ENCODE assay signal across 18 mouse cellular contexts in the genomic region with DNA sequence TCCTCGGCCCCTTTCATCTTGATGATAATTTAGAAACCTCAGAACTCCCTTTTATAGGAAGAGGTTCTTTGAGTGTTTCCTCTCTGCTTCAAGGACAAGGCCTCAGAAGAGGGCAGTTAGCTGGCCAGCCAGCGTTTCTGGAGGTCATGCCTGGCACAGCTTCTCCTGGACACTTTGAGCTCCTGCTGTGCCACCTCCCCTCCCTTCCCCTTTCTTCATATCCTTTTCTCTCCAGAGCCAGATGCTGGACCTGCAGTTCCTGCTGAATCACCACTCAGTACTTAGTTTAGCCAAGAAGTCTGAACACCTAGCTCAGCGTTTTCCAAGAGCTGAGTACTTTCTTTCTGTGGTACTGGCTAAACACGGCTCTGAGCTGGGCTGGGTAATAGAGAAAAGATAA. TPM values are rescaled to one million over a fixed set of nuclear protein-coding genes. Genes with fewer than 3 reads are reported as not detected.
A peak's percentile ranks its signal among the peaks of the same experiment; 100 is the strongest.
DNase-seq lines count a peak whose midpoint lies in the region; ATAC-seq lines count a peak whose summit lies in the region.
"Had no signal": no experiment of that assay in that cellular context is flagged by ENCODE, and none has a peak within 500 bp of the region (broad histone marks: within the 10 kb centered on the region; RNA-seq: fewer than 3 reads in every experiment).

No protein-coding gene starts in this region.

- H3K27ac ChIP-seq in hindbrain, embryonic 14.5 days: 0 out of 2 replicates have a peak overlapping the region, but pooled peaks have one; percentile 22
- no peak overlapping the region for H3K27ac ChIP-seq in hindbrain, embryonic 12.5 days
- H3K27ac ChIP-seq: embryonic facial prominence, embryonic 13.5 days; forebrain, embryonic 12.5 days; heart, embryonic 13.5 days; midbrain, embryonic 10.5 days had no signal

- H3K9me3 ChIP-seq in hindbrain, embryonic 14.5 days (ENCODE audit: control insufficient read depth, low read length): no peaks in the 10 kb centered on the region
- H3K9me3 ChIP-seq in hindbrain, embryonic 12.5 days (replicated peaks): no peaks in the 10 kb centered on the region
- H3K9me3 ChIP-seq: embryonic facial prominence, embryonic 13.5 days; forebrain, embryonic 12.5 days; heart, embryonic 13.5 days; midbrain, embryonic 10.5 days had no signal

- no peaks in the 10 kb centered on the region for H3K36me3 ChIP-seq in hindbrain, embryonic 14.5 days (replicated peaks; ENCODE audit: control insufficient read depth, insufficient read depth)
- no peaks in the 10 kb centered on the region for H3K36me3 ChIP-seq in hindbrain, embryonic 12.5 days
- H3K36me3 ChIP-seq: embryonic facial prominence, embryonic 13.5 days; forebrain, embryonic 12.5 days; heart, embryonic 13.5 days; midbrain, embryonic 10.5 days had no signal

- H3K9ac ChIP-seq in hindbrain, embryonic 14.5 days: no peak overlapping the region
- H3K9ac ChIP-seq in hindbrain, embryonic 12.5 days: no peak overlapping the region
- H3K9ac ChIP-seq: embryonic facial prominence, embryonic 13.5 days; forebrain, embryonic 12.5 days; heart, embryonic 13.5 days had no signal

- H3K4me3 ChIP-seq in hindbrain, embryonic 14.5 days (replicated peaks; ENCODE audit: low read length): no peak overlapping the region
- H3K4me3 ChIP-seq in hindbrain, embryonic 12.5 days: no peak overlapping the region
- H3K4me3 ChIP-seq: embryonic facial prominence, embryonic 13.5 days; forebrain, embryonic 12.5 days; heart, embryonic 13.5 days; midbrain, embryonic 10.5 days had no signal

- H3K27me3 ChIP-seq in hindbrain, embryonic 14.5 days (ENCODE audit: control insufficient read depth, insufficient read depth, low read length): no peaks in the 10 kb centered on the region
- H3K27me3 ChIP-seq in hindbrain, embryonic 12.5 days: no peaks in the 10 kb centered on the region
- H3K27me3 ChIP-seq: embryonic facial prominence, embryonic 13.5 days; forebrain, embryonic 12.5 days; heart, embryonic 13.5 days had no signal

- WGBS in hindbrain, embryonic 14.5 days: 68% methylated on average over 4 of the region's 4 CpGs
- 61% methylated on average over 4 of the region's 4 CpGs for WGBS in hindbrain, embryonic 12.5 days

- DNase-seq in adrenal gland, adult (ENCODE audit: inconsistent age in 2 of 2, low spot score in 1 of 2): peak; percentile 74 to 80
- DNase-seq in adrenal gland, postnatal 25 days: no peak
- no peak for DNase-seq in hindbrain, embryonic 14.5 days (ENCODE audit: low spot score)
- peak; percentile 40 for DNase-seq in adrenal gland, adult 8-10 months
- no peak for DNase-seq in right cerebral cortex, adult 2 months (ENCODE audit: low spot score in 2 of 2)
- no peak for DNase-seq in spleen, postnatal 14 days (ENCODE audit: low spot score in 2 of 2)
- DNase-seq: cerebellum, postnatal 25 days; thymus, adult 18-20 months had no signal

- no peak for ATAC-seq in hindbrain, embryonic 14.5 days (ENCODE audit: low FRiP score)
- ATAC-seq in hindbrain, embryonic 12.5 days (ENCODE audit: low FRiP score): no peak
- peak; percentile 42; the same call in 1 of the 2 replicates for ATAC-seq in granulocyte monocyte progenitor cell, adult 5-6 weeks (replicated peaks; ENCODE audit: poor library complexity, severe bottlenecking)
- ATAC-seq: hindbrain, embryonic 16.5 days had no signal

- no peak overlapping the region for H3K4me2 ChIP-seq in hindbrain, embryonic 14.5 days (replicated peaks)
- H3K4me2 ChIP-seq in hindbrain, embryonic 12.5 days (replicated peaks): no peak overlapping the region
- H3K4me2 ChIP-seq: embryonic facial prominence, embryonic 13.5 days; forebrain, embryonic 12.5 days; heart, embryonic 13.5 days; liver, embryonic 11.5 days had no signal

- 0 out of 2 replicates have a peak, but pooled peaks cover 4% of the 10 kb centered on the region for H3K4me1 ChIP-seq in hindbrain, embryonic 14.5 days (replicated peaks; ENCODE audit: control insufficient read depth, insufficient read depth, low read length)
- peaks cover 3% of the 10 kb centered on the region; the same call in 1 of the 2 replicates for H3K4me1 ChIP-seq in hindbrain, embryonic 12.5 days

RNA-seq across cellular contexts. Expression of gene Slc7a8, which starts 32.5 kb away (rescaled TPM):
- total RNA-seq in adrenal gland, postnatal 25 days (2021): 58.4 and 64.6 TPM in 2 replicates
- polyA plus RNA-seq in hindbrain, embryonic 14.5 days (2014; fragmentation: Nextera tagmentation; extraction: Ambion mirVana): 9.8 and 10.7 TPM in 2 replicates
- 3.9 and 5.7 TPM in 2 replicates for polyA plus RNA-seq in hindbrain, embryonic 12.5 days (2016; fragmentation: Nextera tagmentation; extraction: Ambion mirVana)
- total RNA-seq in adrenal gland, adult 8-10 months (2022): 10 to 100 TPM; 26.6 to 51.8 (median 40.3) TPM
- total RNA-seq in granulocyte monocyte progenitor cell, adult 5-6 weeks (2014; fragmentation: Nextera tagmentation): 7.6 and 8.3 TPM in 2 replicates
- 2.0 and 3.2 TPM in 2 replicates for total RNA-seq in granulocyte monocyte progenitor cell, adult 5-6 weeks (2017)

RNA-seq across cellular contexts. Expression of gene Cebpe, which starts 37.3 kb away (rescaled TPM):
- total RNA-seq in adrenal gland, postnatal 25 days (2021): not detected in 2 replicates
- not detected in 2 replicates for polyA plus RNA-seq in hindbrain, embryonic 14.5 days (2014; fragmentation: Nextera tagmentation; extraction: Ambion mirVana)
- 0.31 TPM in 1 of 2 replicates, not detected in the other for polyA plus RNA-seq in hindbrain, embryonic 12.5 days (2016; fragmentation: Nextera tagmentation; extraction: Ambion mirVana)
- not detected for total RNA-seq in adrenal gland, adult 8-10 months (2022)
- 23.1 and 45.9 TPM in 2 replicates for total RNA-seq in granulocyte monocyte progenitor cell, adult 5-6 weeks (2014; fragmentation: Nextera tagmentation)
- total RNA-seq in granulocyte monocyte progenitor cell, adult 5-6 weeks (2017): 57.2 and 63.7 TPM in 2 replicates
- total RNA-seq: left cerebral cortex, postnatal 10 days had no signal
- polyA plus RNA-seq: embryonic facial prominence, embryonic 13.5 days; forebrain, embryonic 12.5 days; heart, embryonic 13.5 days; hindbrain, embryonic 16.5 days; lung, embryonic 16.5 days had no signal

RNA-seq across cellular contexts. Expression of gene Gm29776, which starts 50.6 kb away (rescaled TPM):
- not detected in 2 replicates for total RNA-seq in adrenal gland, postnatal 25 days (2021)
- polyA plus RNA-seq in hindbrain, embryonic 14.5 days (2014; fragmentation: Nextera tagmentation; extraction: Ambion mirVana): 0.21 and 0.29 TPM in 2 replicates
- 0.16 and 0.21 TPM in 2 replicates for polyA plus RNA-seq in hindbrain, embryonic 12.5 days (2016; fragmentation: Nextera tagmentation; extraction: Ambion mirVana)
- total RNA-seq in adrenal gland, adult 8-10 months (2022): under 1 TPM in 2 of 4 experiments, not detected in 2; 0.19 to 0.59 TPM
- total RNA-seq in granulocyte monocyte progenitor cell, adult 5-6 weeks (2014; fragmentation: Nextera tagmentation): 0.15 TPM in 1 of 2 replicates, not detected in the other
- 0.22 TPM in 1 of 2 replicates, not detected in the other for total RNA-seq in granulocyte monocyte progenitor cell, adult 5-6 weeks (2017)
- polyA plus RNA-seq: forebrain, embryonic 12.5 days; midbrain, embryonic 10.5 days had no signal

Comparison
In these comparisons a context has a peak if more than half of its experiments do, and no peak if none do; other contexts are left out.
1. DNase-seq: peak in adrenal gland, adult (2 of 2) and adrenal gland, adult 8-10 months (single experiment); none in adrenal gland, postnatal 25 days (single experiment), hindbrain, embryonic 14.5 days (single experiment), right cerebral cortex, adult 2 months (0 of 2) and spleen, postnatal 14 days (0 of 2).
2. RNA of gene Cebpe, which starts 37.3 kb away (total RNA-seq): 23.1 to 63.7 TPM in granulocyte monocyte progenitor cell, adult 5-6 weeks; not detected in adrenal gland, adult 8-10 months and not detected in adrenal gland, postnatal 25 days; every median in the first group is over 10 times any median in the second.